Mouse (Mus musculus): ENCODE measurements around the gene Olfr91. TPM values are rescaled to one million over a fixed set of nuclear protein-coding genes. Genes with fewer than 3 reads are reported as not detected.

Olfr91 gene
- polyA plus RNA-seq, 1 experiment from 2014 or later, result not detected

- Histone ChIP-seq H3K4me3 (peak overlapping the region; percentile 88), H3K9me3 (no peaks in the 10 kb centered on the region), H3K27ac (replicated peaks) (no peak overlapping the region), H3K4me2 (peak overlapping the region; percentile 77), H3K27me3 (no peaks in the 10 kb centered on the region), H3K36me3 (peaks cover 25% of the 10 kb centered on the region), H3K4me1 (replicated peaks) (peaks cover 63% of the 10 kb centered on the region), H3K9ac (no peak overlapping the region)
- WGBS, result 54% methylated on average over 4 of the region's 4 CpGs
- ATAC-seq (ENCODE audit: low FRiP score, low read depth), result no peak
Observed at GRCm38 (mm10) chr17:37051745-37052144, 46.3 kb downstream of the Olfr91 start.

GRCm38 (mm10) chr17:37050876-37051275 lies 47.2 kb downstream of the Olfr91 start:
- H3K4me3 ChIP-seq, result peak overlapping the region; percentile 88
- peak overlapping the region; percentile 89 for H3K9ac ChIP-seq
- peaks cover 17% of the 10 kb centered on the region for H3K36me3 ChIP-seq
- H3K9me3 ChIP-seq, result no peaks in the 10 kb centered on the region
- H3K4me1 ChIP-seq (replicated peaks), result peaks cover 62% of the 10 kb centered on the region
- H3K27ac ChIP-seq (replicated peaks), result peak overlapping the region; percentile 86
- peak overlapping the region; percentile 77 for H3K4me2 ChIP-seq
- 4% methylated on average over 26 of the region's 27 CpGs for WGBS
- H3K27me3 ChIP-seq, result no peaks in the 10 kb centered on the region
- peak; percentile 20 for ATAC-seq (ENCODE audit: low FRiP score, low read depth)

GRCm38 (mm10) chr17:37050399-37050798 lies 47.7 kb downstream of the Olfr91 start:
- Histone ChIP-seq H3K27me3 (no peaks in the 10 kb centered on the region), H3K27ac (replicated peaks) (peak overlapping the region; percentile 86), H3K9me3 (no peaks in the 10 kb centered on the region), H3K4me3 (peak overlapping the region; percentile 88), H3K4me1 (replicated peaks) (peaks cover 62% of the 10 kb centered on the region), H3K36me3 (peaks cover 12% of the 10 kb centered on the region), H3K9ac (peak overlapping the region; percentile 89), H3K4me2 (peak overlapping the region; percentile 77)
- peak; percentile 65 for ATAC-seq (ENCODE audit: low FRiP score, low read depth)
- whole genome bisulfite sequencing, result under 1% methylated on average over 22 of the region's 22 CpGs

- H3K36me3 ChIP-seq, result peaks cover 11% of the 10 kb centered on the region
- H3K4me1 ChIP-seq (replicated peaks), result peaks cover 67% of the 10 kb centered on the region
- peak overlapping the region; percentile 86 for H3K27ac ChIP-seq (replicated peaks)
- no peaks in the 10 kb centered on the region for H3K27me3 ChIP-seq
- peak overlapping the region; percentile 88 for H3K4me3 ChIP-seq
- WGBS, result 3% methylated on average over 39 of the region's 39 CpGs
- peak overlapping the region; percentile 77 for H3K4me2 ChIP-seq
- peak; percentile 12; the same call in 1 of the 2 replicates for ATAC-seq (ENCODE audit: low FRiP score, low read depth)
- H3K9me3 ChIP-seq, result no peaks in the 10 kb centered on the region
- H3K9ac ChIP-seq, result peak overlapping the region; percentile 89
Observed at GRCm38 (mm10) chr17:37049570-37050310, 48.3 kb downstream of the Olfr91 start.

GRCm38 (mm10) chr17:37048383-37048782 lies 49.7 kb downstream of the Olfr91 start:
- Histone ChIP-seq H3K9ac (peak overlapping the region; percentile 100), H3K27me3 (no peaks in the 10 kb centered on the region), H3K9me3 (no peaks in the 10 kb centered on the region), H3K27ac (replicated peaks) (no peak overlapping the region), H3K4me1 (replicated peaks) (peaks cover 69% of the 10 kb centered on the region), H3K36me3 (no peaks in the 10 kb centered on the region), H3K4me3 (peak overlapping the region; percentile 88), H3K4me2 (peak overlapping the region; percentile 77)
- ATAC-seq (ENCODE audit: low FRiP score, low read depth), result no peak
- WGBS, result 63% methylated on average over 7 of the region's 7 CpGs

GRCm38 (mm10) chr17:37047981-37048380 lies 50.1 kb downstream of the Olfr91 start:
- Histone ChIP-seq H3K4me2 (peak overlapping the region; percentile 77), H3K4me1 (replicated peaks) (peaks cover 65% of the 10 kb centered on the region), H3K36me3 (no peaks in the 10 kb centered on the region), H3K4me3 (peak overlapping the region; percentile 88), H3K9me3 (no peaks in the 10 kb centered on the region), H3K9ac (peak overlapping the region; percentile 100), H3K27me3 (no peaks in the 10 kb centered on the region), H3K27ac (replicated peaks) (peak overlapping the region; percentile 95)
- WGBS, result 21% methylated on average over 3 of the region's 3 CpGs
- no peak for ATAC-seq (ENCODE audit: low FRiP score, low read depth)

GRCm38 (mm10) chr17:37047332-37047976 lies 50.6 kb downstream of the Olfr91 start:
- Histone ChIP-seq H3K9ac (peak overlapping the region; percentile 100), H3K9me3 (no peaks in the 10 kb centered on the region), H3K36me3 (no peaks in the 10 kb centered on the region), H3K4me3 (peak overlapping the region; percentile 88), H3K4me2 (peak overlapping the region; percentile 77), H3K27ac (replicated peaks) (peak overlapping the region; percentile 95), H3K4me1 (replicated peaks) (peaks cover 61% of the 10 kb centered on the region), H3K27me3 (no peaks in the 10 kb centered on the region)
- ATAC-seq (ENCODE audit: low FRiP score, low read depth), result no peak
- 13% methylated on average over 19 of the region's 19 CpGs for WGBS

- ATAC-seq (ENCODE audit: low FRiP score, low read depth), result peak; percentile 60
- no peaks in the 10 kb centered on the region for H3K27me3 ChIP-seq
- H3K27ac ChIP-seq (replicated peaks), result peak overlapping the region; percentile 95
- peak overlapping the region; percentile 100 for H3K9ac ChIP-seq
- WGBS, result under 1% methylated on average over 41 of the region's 58 CpGs
- H3K4me1 ChIP-seq (replicated peaks), result peaks cover 52% of the 10 kb centered on the region
- H3K36me3 ChIP-seq, result no peaks in the 10 kb centered on the region
- H3K4me3 ChIP-seq, result peak overlapping the region; percentile 88
- no peaks in the 10 kb centered on the region for H3K9me3 ChIP-seq
- peak overlapping the region; percentile 77 for H3K4me2 ChIP-seq
Observed at GRCm38 (mm10) chr17:37046312-37047112, 51.6 kb downstream of the Olfr91 start.

GRCm38 (mm10) chr17:37045611-37046311 lies 52.3 kb downstream of the Olfr91 start, which contains the start of gene Gabbr1:
Gene Gabbr1, plus strand, starts transcription at chr17:37045966.
- peak within 1 kb of the TSS; percentile 95 for H3K27ac ChIP-seq (replicated peaks)
- ATAC-seq (ENCODE audit: low FRiP score, low read depth), result peak; percentile 79
- H3K9me3 ChIP-seq, result no peaks in the 10 kb centered on the region
- no peaks in the 10 kb centered on the region for H3K36me3 ChIP-seq
- H3K4me1 ChIP-seq (replicated peaks), result peaks cover 44% of the 10 kb centered on the region
- peak within 1 kb of the TSS; percentile 88 for H3K4me3 ChIP-seq
- H3K27me3 ChIP-seq, result no peaks in the 10 kb centered on the region
- H3K9ac ChIP-seq, result peak within 1 kb of the TSS; percentile 100
- WGBS, result under 1% methylated on average over 43 of the region's 55 CpGs
- H3K4me2 ChIP-seq, result peak within 1 kb of the TSS; percentile 77

GRCm38 (mm10) chr17:37044651-37045244 lies 53.3 kb downstream of the Olfr91 start:
- Histone ChIP-seq H3K9ac (peak overlapping the region; percentile 100), H3K27ac (replicated peaks) (peak overlapping the region; percentile 95), H3K4me2 (peak overlapping the region; percentile 77), H3K4me1 (replicated peaks) (peaks cover 38% of the 10 kb centered on the region), H3K4me3 (peak overlapping the region; percentile 88), H3K9me3 (no peaks in the 10 kb centered on the region), H3K27me3 (no peaks in the 10 kb centered on the region), H3K36me3 (no peaks in the 10 kb centered on the region)
- ATAC-seq (ENCODE audit: low FRiP score, low read depth), result no peak
- whole genome bisulfite sequencing, result 73% methylated on average over 7 of the region's 7 CpGs

Measured in hindbrain, embryonic 15.5 days (tissue).